Mouse (Mus musculus): ENCODE data around the gene Alg1. TPM values are rescaled to one million over a fixed set of nuclear protein-coding genes. Genes with fewer than 3 reads are reported as not detected.

Gene Alg1
- 9.9 and 11.4 TPM in 2 replicates for polyA plus RNA-seq (2012; rRNA removed)

GRCm38 (mm10) chr16:5233418-5234313, at the start of gene Alg1:
Alg1 (plus strand) TSS chr16:5233621.

GRCm38 (mm10) chr16:5203668-5204433, 29.6 kb upstream of the Alg1 start, which contains the start of gene Nagpa:
Nagpa (minus strand) TSS chr16:5204012.

GRCm38 (mm10) chr16:5222140-5222539, 11.3 kb upstream of the Alg1 start, which contains the start of gene AU021092:
AU021092 (minus strand) TSS chr16:5222299.

GRCm38 (mm10) chr16:5255779-5256496, 22.5 kb downstream of the Alg1 start, which contains the start of gene Eef2kmt:
Eef2kmt (minus strand) TSS chr16:5255983.

Other genes with a start within 250 kb of the Alg1 start
- gene Sept12, start 235.8 kb upstream of the Alg1 start, polyA plus RNA-seq (2012; rRNA removed) = not detected in 2 replicates
- 11.0 and 11.4 TPM in 2 replicates for gene Smim22, start 226.3 kb upstream of the Alg1 start, polyA plus RNA-seq (2012; rRNA removed)
- 26.7 and 35.6 TPM in 2 replicates for gene Rogdi, start 220.1 kb upstream of the Alg1 start, polyA plus RNA-seq (2012; rRNA removed)
- 26.4 and 29.9 TPM in 2 replicates for gene Glyr1, start 183.8 kb upstream of the Alg1 start, polyA plus RNA-seq (2012; rRNA removed)
- gene Ubn1, start 183.6 kb upstream of the Alg1 start, polyA plus RNA-seq (2012; rRNA removed) = 10.1 and 14.1 TPM in 2 replicates
- gene Ppl, start 101.2 kb upstream of the Alg1 start, polyA plus RNA-seq (2012; rRNA removed) = 0.27 and 0.54 TPM in 2 replicates
- gene Sec14l5, start 86.5 kb upstream of the Alg1 start, polyA plus RNA-seq (2012; rRNA removed) = 0.01 and 0.02 TPM in 2 replicates
- gene Nagpa, start 29.6 kb upstream of the Alg1 start, polyA plus RNA-seq (2012; rRNA removed) = 10.7 and 10.8 TPM in 2 replicates
- 0.46 and 0.55 TPM in 2 replicates for gene AU021092, start 11.3 kb upstream of the Alg1 start, polyA plus RNA-seq (2012; rRNA removed)
- gene Eef2kmt, start 22.4 kb downstream of the Alg1 start, polyA plus RNA-seq (2012; rRNA removed) = 9.9 and 11.4 TPM in 2 replicates

Measured in liver, embryonic 14 days (tissue).